Mouse (Mus musculus) kidney, adult 2 months (tissue): Measurements from ENCODE around the gene Ly9.

Experiments used
- CTCF ChIP-seq: fragments of 200-500 bp; conservative IDR thresholded peaks from 2 replicates; pipeline ENCODE4 v1.5.1; 2011; ENCODE audit warnings: low read depth, mild to moderate bottlenecking, control low read depth, low read length, moderate library complexity, mixed read lengths; ENCODE audit not compliant: insufficient read depth, insufficient read length
- POLR2A ChIP-seq: fragments of 200-500 bp; IDR thresholded peaks from one replicate; pipeline ENCODE4 v1.6.1; 2011; ENCODE audit warnings: low read depth, low read length, control low read depth

- TF ChIP-seq CTCF (no peak), POLR2A (no peak)
These were observed 45.5 kb downstream of the Ly9 start for GRCm38 (mm10) chr1:171561639-171562225.
